Mouse (Mus musculus): ENCODE results near the gene Adh6b. TPM values are rescaled to one million over a fixed set of nuclear protein-coding genes. Genes with fewer than 3 reads are reported as not detected.

Gene Adh6b
- not detected in 2 replicates for polyA plus RNA-seq (2012)

GRCm38 (mm10) chr3:138341471-138341870 is at the start of gene Adh6b:
Adh6b (plus strand) TSS chr3:138341775.

GRCm38 (mm10) chr3:138312965-138313364 is 28.6 kb upstream of the Adh6b start, which contains the start of gene Adh6a:
Adh6a (plus strand) TSS chr3:138313286.

Other genes starting within 250 kb of the Adh6b start
- 1.8 and 2.6 TPM in 2 replicates for gene Trmt10a, start 198.3 kb upstream of the Adh6b start, polyA plus RNA-seq (2012)
- gene Mttp, start 196.8 kb upstream of the Adh6b start, polyA plus RNA-seq (2012), result 0.38 and 0.98 TPM in 2 replicates
- gene 4930579F01Rik, start 147.9 kb upstream of the Adh6b start, polyA plus RNA-seq (2012), result not detected in 2 replicates
- not detected in 2 replicates for gene Adh7, start 124.0 kb upstream of the Adh6b start, polyA plus RNA-seq (2012)
- gene Adh1, start 80.8 kb upstream of the Adh6b start, polyA plus RNA-seq (2012), result 0.14 TPM in 1 of 2 replicates, not detected in the other
- gene Adh6a, start 28.5 kb upstream of the Adh6b start, polyA plus RNA-seq (2012), result not detected in 2 replicates
- not detected in 2 replicates for gene Adh4, start 73.7 kb downstream of the Adh6b start, polyA plus RNA-seq (2012)
- gene Adh5, start 101.3 kb downstream of the Adh6b start, polyA plus RNA-seq (2012), result 20.0 and 20.1 TPM in 2 replicates
- 17.7 and 18.4 TPM in 2 replicates for gene Metap1, start 147.7 kb downstream of the Adh6b start, polyA plus RNA-seq (2012)
- gene Eif4e, start 184.4 kb downstream of the Adh6b start, polyA plus RNA-seq (2012), result 12.5 and 22.6 TPM in 2 replicates

Measured in megakaryocyte-erythroid progenitor cell, adult 5 weeks (primary cell).